Mouse (Mus musculus) ovary, postnatal 14 days (tissue): Measurements from ENCODE around the gene 4930447C04Rik.

Source experiments
- DNase-seq: peaks from one replicate; pipeline ENCODE4 v3.0.0; 2022; ENCODE audit warnings: low spot score

Gene 4930447C04Rik

GRCm38 (mm10) chr12:72940071-72940821 lies at the start of gene 4930447C04Rik:
Gene 4930447C04Rik (minus strand): TSS chr12:72940774.
- no peak for DNase-seq

GRCm38 (mm10) chr12:72983071-72983857 lies 42.7 kb upstream of the 4930447C04Rik start:
- DNase-seq: peak; percentile 18

GRCm38 (mm10) chr12:72982616-72983015 lies 42.0 kb upstream of the 4930447C04Rik start:
- DNase-seq: no peak

- DNase-seq: no peak
Observed at GRCm38 (mm10) chr12:72979236-72979635, 38.7 kb upstream of the 4930447C04Rik start.

GRCm38 (mm10) chr12:72977851-72978250 lies 37.3 kb upstream of the 4930447C04Rik start:
- DNase-seq: no peak

GRCm38 (mm10) chr12:72976718-72977117 lies 36.1 kb upstream of the 4930447C04Rik start:
- peak; percentile 61 for DNase-seq

GRCm38 (mm10) chr12:72976172-72976571 lies 35.6 kb upstream of the 4930447C04Rik start:
- no peak for DNase-seq

GRCm38 (mm10) chr12:72973161-72973560 lies 32.6 kb upstream of the 4930447C04Rik start:
- DNase-seq: peak; percentile 38

GRCm38 (mm10) chr12:72970620-72971019 lies 30.0 kb upstream of the 4930447C04Rik start:
- no peak for DNase-seq

- DNase-seq: no peak
Observed at GRCm38 (mm10) chr12:72967541-72967940, 27.0 kb upstream of the 4930447C04Rik start.

GRCm38 (mm10) chr12:72962761-72963160 lies 22.2 kb upstream of the 4930447C04Rik start:
- DNase-seq: no peak

- DNase-seq: no peak
Observed at GRCm38 (mm10) chr12:72958446-72958845, 17.9 kb upstream of the 4930447C04Rik start.

- no peak for DNase-seq
Observed at GRCm38 (mm10) chr12:72957829-72958424, 17.4 kb upstream of the 4930447C04Rik start.

- DNase-seq: no peak
Observed at GRCm38 (mm10) chr12:72954906-72955305, 14.3 kb upstream of the 4930447C04Rik start.

GRCm38 (mm10) chr12:72953858-72954257 lies 13.3 kb upstream of the 4930447C04Rik start:
- no peak for DNase-seq

- DNase-seq: no peak
Observed at GRCm38 (mm10) chr12:72953089-72953488, 12.5 kb upstream of the 4930447C04Rik start.

GRCm38 (mm10) chr12:72947335-72947734 lies 6.8 kb upstream of the 4930447C04Rik start:
- DNase-seq: no peak

- DNase-seq: no peak
Observed at GRCm38 (mm10) chr12:72946805-72947204, 6.2 kb upstream of the 4930447C04Rik start.

- DNase-seq: no peak
Observed at GRCm38 (mm10) chr12:72946064-72946395, 5.5 kb upstream of the 4930447C04Rik start.

- no peak for DNase-seq
Observed at GRCm38 (mm10) chr12:72945301-72946063, 4.9 kb upstream of the 4930447C04Rik start.

- no peak for DNase-seq
Observed at GRCm38 (mm10) chr12:72944411-72945225, 4.0 kb upstream of the 4930447C04Rik start.
